Mouse (Mus musculus) hematopoietic stem cell, adult 5-6 weeks (primary cell): ENCODE results near the gene Olfr889. TPM values are rescaled to one million over a fixed set of nuclear protein-coding genes. Genes with fewer than 3 reads are reported as not detected.
"Not testable (repeated sequence)": the region's sequence is repeated elsewhere in the genome, so short reads cannot be mapped to it uniquely, and the experiment has no call there.

Source experiments
- ATAC-seq, 2 experiments: fragments of 125-278 bp in 1 of 2; replicated peaks in 1 of 2; 2 replicates each; pipeline ENCODE4 v1.8.0; 2016 to 2017; ENCODE audit warnings: inconsistent platforms in 2 of 2, mild to moderate bottlenecking in 2 of 2, moderate number of reproducible peaks in 2 of 2, low read depth in 1 of 2, moderate TSS enrichment in 1 of 2; ENCODE audit not compliant: low FRiP score in 2 of 2, poor library complexity in 2 of 2, severe bottlenecking in 2 of 2, insufficient read depth in 1 of 2, low TSS enrichment in 1 of 2
- total RNA-seq: library from RNA; stranded (forward); fragments of 172-1452, 232-1000 nt; gene quantifications from 2 replicates; pipeline ENCODE4 v1.2.3, GENCODE M21; 2017

Gene Olfr889
- not detected in 2 replicates for total RNA-seq

- no peak for ATAC-seq
These were observed at the start of gene Olfr889 for GRCm38 (mm10) chr9:38114898-38115297. Gene Olfr889 (plus strand): TSS chr9:38115198.

- ATAC-seq: no peak
These were observed 31.2 kb upstream of the Olfr889 start, which contains the start of gene Olfr887 for GRCm38 (mm10) chr9:38083772-38084171. Gene Olfr887 (plus strand): TSS chr9:38084072.

GRCm38 (mm10) chr9:38107828-38108227, 7.2 kb upstream of the Olfr889 start, which contains the start of gene Olfr888:
Gene Olfr888 (plus strand): TSS chr9:38108128.
- ATAC-seq: no peak

GRCm38 (mm10) chr9:38142217-38142616, 27.2 kb downstream of the Olfr889 start, which contains the start of gene Olfr890:
Gene Olfr890 (plus strand): TSS chr9:38142517.
- ATAC-seq: no peak

DNA sequence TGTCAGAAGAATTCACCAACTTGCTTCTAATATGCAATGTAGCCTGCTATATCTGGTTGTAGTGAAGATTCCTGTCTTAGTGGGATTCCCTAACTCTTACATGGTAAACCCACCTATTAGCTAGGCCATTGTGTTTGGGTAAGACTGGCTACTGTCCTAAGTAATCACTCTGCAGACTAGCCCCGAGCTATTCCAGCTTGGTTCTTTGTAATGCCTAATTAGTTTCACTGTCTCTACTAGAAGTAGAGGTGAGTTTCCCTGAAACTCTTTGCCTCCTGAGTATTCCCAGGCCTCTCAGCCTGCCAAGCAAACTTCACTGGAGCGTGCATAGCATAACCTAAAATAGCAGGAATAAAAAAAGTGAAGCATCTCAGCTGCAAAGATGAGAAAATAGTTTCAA, 53.3 kb downstream of the Olfr889 start:
- not testable (repeated sequence) for ATAC-seq

Other genes with a start within 250 kb of the Olfr889 start
- 0.06 TPM in 1 of 2 replicates, not detected in the other for gene Olfr145, start 218.5 kb upstream of the Olfr889 start, total RNA-seq
- not detected in 2 replicates for gene Olfr878, start 197.4 kb upstream of the Olfr889 start, total RNA-seq
- not detected in 2 replicates for gene Olfr881, start 123.4 kb upstream of the Olfr889 start, total RNA-seq
- not detected in 2 replicates for gene Olfr883, start 89.4 kb upstream of the Olfr889 start, total RNA-seq
- gene Olfr884, start 68.6 kb upstream of the Olfr889 start, total RNA-seq: not detected in 2 replicates
- gene Olfr885, start 53.9 kb upstream of the Olfr889 start, total RNA-seq: not detected in 2 replicates
- gene Olfr887, start 31.1 kb upstream of the Olfr889 start, total RNA-seq: not detected in 2 replicates
- gene Olfr888, start 7.1 kb upstream of the Olfr889 start, total RNA-seq: not detected in 2 replicates
- gene Olfr890, start 27.3 kb downstream of the Olfr889 start, total RNA-seq: not detected in 2 replicates
- not detected in 2 replicates for gene Olfr891, start 65.6 kb downstream of the Olfr889 start, total RNA-seq
- gene Olfr893, start 93.2 kb downstream of the Olfr889 start, total RNA-seq: not detected in 2 replicates
- not detected in 2 replicates for gene Olfr894, start 102.9 kb downstream of the Olfr889 start, total RNA-seq
- gene Olfr143, start 137.6 kb downstream of the Olfr889 start, total RNA-seq: not detected in 2 replicates
- gene Olfr895, start 152.7 kb downstream of the Olfr889 start, total RNA-seq: not detected in 2 replicates
- not detected in 2 replicates for gene Olfr896-ps1, start 175.9 kb downstream of the Olfr889 start, total RNA-seq
- gene Olfr25, start 213.9 kb downstream of the Olfr889 start, total RNA-seq: not detected in 2 replicates
- gene Olfr898, start 233.2 kb downstream of the Olfr889 start, total RNA-seq: not detected in 2 replicates